Mouse (Mus musculus): ENCODE measurements around the gene Hic2.

The Hic2 gene

GRCm38 (mm10) chr16:17277342-17278211 lies 44.2 kb downstream of the Hic2 start:
- peak; percentile 75 for DNase-seq

GRCm38 (mm10) chr16:17280471-17280870 lies 47.1 kb downstream of the Hic2 start:
- no peak for DNase-seq

- DNase-seq: no peak
Observed at GRCm38 (mm10) chr16:17283151-17283550, 49.8 kb downstream of the Hic2 start.

- no peak for DNase-seq
Observed at GRCm38 (mm10) chr16:17287103-17287502, 53.7 kb downstream of the Hic2 start.

GRCm38 (mm10) chr16:17291016-17291415 lies 57.6 kb downstream of the Hic2 start:
- no peak for DNase-seq

GRCm38 (mm10) chr16:17292751-17293150 lies 59.4 kb downstream of the Hic2 start:
- peak; percentile 77 for DNase-seq

- no peak for DNase-seq
Observed at GRCm38 (mm10) chr16:17300818-17301217, 67.4 kb downstream of the Hic2 start.

GRCm38 (mm10) chr16:17303521-17304245 lies 70.3 kb downstream of the Hic2 start:
- no peak for DNase-seq

- DNase-seq: no peak
Observed at GRCm38 (mm10) chr16:17307461-17307860, 74.1 kb downstream of the Hic2 start.

GRCm38 (mm10) chr16:17309036-17309435 lies 75.7 kb downstream of the Hic2 start:
- no peak for DNase-seq

GRCm38 (mm10) chr16:17312531-17312930 lies 79.2 kb downstream of the Hic2 start:
- no peak for DNase-seq

Data from embryo, embryonic 11 days (tissue).